Mouse (Mus musculus) adrenal gland, postnatal 10 days (tissue): ENCODE data around the gene Dnmt3l. TPM values are rescaled to one million over a fixed set of nuclear protein-coding genes. Genes with fewer than 3 reads are reported as not detected.
"Not testable (repeated sequence)": the region's sequence is repeated elsewhere in the genome, so short reads cannot be mapped to it uniquely, and the experiment has no call there.

Source experiments
- DNase-seq: peaks from one replicate; pipeline ENCODE4 v3.0.0; 2021; ENCODE audit warnings: mixed read lengths
- total RNA-seq, 2 experiments: library from RNA; stranded (reverse); gene quantifications; 2 replicates each; pipeline ENCODE4 v1.2.3; 2021

The Dnmt3l gene
- total RNA-seq, 2 experiments from 2014 or later: 2.4 to 6.4 TPM

- no peak for DNase-seq
Measured at GRCm38 (mm10) chr10:78085711-78086110, 44.0 kb downstream of the Dnmt3l start.

GRCm38 (mm10) chr10:78086444-78087061, 44.8 kb downstream of the Dnmt3l start:
- DNase-seq: no peak

- no peak for DNase-seq
Measured at GRCm38 (mm10) chr10:78087101-78087511, 45.4 kb downstream of the Dnmt3l start.

- no peak for DNase-seq
Measured at GRCm38 (mm10) chr10:78090246-78090645, 48.5 kb downstream of the Dnmt3l start.

GRCm38 (mm10) chr10:78090706-78091491, 49.2 kb downstream of the Dnmt3l start:
- DNase-seq: no peak

- DNase-seq: peak; percentile 32
Measured at GRCm38 (mm10) chr10:78091865-78092724, 50.3 kb downstream of the Dnmt3l start.

GRCm38 (mm10) chr10:78092725-78093029, 50.9 kb downstream of the Dnmt3l start:
- DNase-seq: no peak

- DNase-seq: no peak
Measured at GRCm38 (mm10) chr10:78095221-78095620, 53.5 kb downstream of the Dnmt3l start.

- DNase-seq: peak; percentile 61
Measured at GRCm38 (mm10) chr10:78095954-78096931, 54.5 kb downstream of the Dnmt3l start.

- not testable (repeated sequence) for DNase-seq
Measured at GRCm38 (mm10) chr10:78099860-78100259, 58.1 kb downstream of the Dnmt3l start.

GRCm38 (mm10) chr10:78100989-78101780, 59.4 kb downstream of the Dnmt3l start:
- DNase-seq: no peak

GRCm38 (mm10) chr10:78104555-78105490, 63.1 kb downstream of the Dnmt3l start:
- DNase-seq: peak; percentile 61

- no peak for DNase-seq
Measured at GRCm38 (mm10) chr10:78105548-78105947, 63.8 kb downstream of the Dnmt3l start.

Other genes starting within 250 kb of the Dnmt3l start
- gene Gm9639, start 246.9 kb upstream of the Dnmt3l start, total RNA-seq: not detected
- gene Gm19668, start 242.8 kb upstream of the Dnmt3l start, total RNA-seq: not detected
- not detected for gene Gm9507, start 230.1 kb upstream of the Dnmt3l start, total RNA-seq
- not detected for gene Gm2696, start 227.3 kb upstream of the Dnmt3l start, total RNA-seq
- gene Krtap10-4, start 214.9 kb upstream of the Dnmt3l start, total RNA-seq: not detected
- gene Krtap10-10, start 206.0 kb upstream of the Dnmt3l start, total RNA-seq: not detected
- not detected for gene Gm36176, start 195.1 kb upstream of the Dnmt3l start, total RNA-seq
- gene Gm10318, start 189.1 kb upstream of the Dnmt3l start, total RNA-seq: not detected
- gene Gm3285, start 180.0 kb upstream of the Dnmt3l start, total RNA-seq: not detected
- gene Lrrc3, start 139.4 kb upstream of the Dnmt3l start, total RNA-seq: 10 to 100 TPM; 12.1 to 16.7 TPM
- gene Trpm2, start 71.4 kb upstream of the Dnmt3l start, total RNA-seq: 1 to 10 TPM; 2.3 to 2.8 TPM
- 10 to 100 TPM; 15.7 to 21.4 TPM for gene 1810043G02Rik, start 63.4 kb upstream of the Dnmt3l start, total RNA-seq
- gene Pfkl, start 31.9 kb upstream of the Dnmt3l start, total RNA-seq: 100 to 1,000 TPM; 142 to 172 TPM
- under 1 TPM in 1 of 2 experiments, not detected in 1; 0.12 TPM for gene Aire, start 1.7 kb downstream of the Dnmt3l start, total RNA-seq
- 10 to 100 TPM in 1 of 2 experiments, 1 to 10 TPM in 1; 8.6 to 12.6 TPM for gene Icosl, start 27.4 kb downstream of the Dnmt3l start, total RNA-seq
- 100 to 1,000 TPM; 253 to 281 TPM for gene D10Jhu81e, start 127.8 kb downstream of the Dnmt3l start, total RNA-seq
- 10 to 100 TPM; 13.2 to 14.9 TPM for gene Pwp2, start 143.2 kb downstream of the Dnmt3l start, total RNA-seq
- gene Trappc10, start 202.7 kb downstream of the Dnmt3l start, total RNA-seq: 10 to 100 TPM; 44.3 to 53.2 TPM